Mouse (Mus musculus) liver, embryonic 12.5 days (tissue): ENCODE measurements around the gene Plscr4. TPM values are rescaled to one million over a fixed set of nuclear protein-coding genes. Genes with fewer than 3 reads are reported as not detected.

ENCODE experiments used
- ATAC-seq: fragments of 200-750 bp; cut with Nextera tagmentation; 2 replicates; pipeline ENCODE4 v1.8.0; 2017; ENCODE audit warnings: moderate number of reproducible peaks, mild to moderate bottlenecking, moderate library complexity
- H3K27ac ChIP-seq: fragments of 300-500 bp; sonication (generic); 2 replicates; pipeline ENCODE4 v1.5.1; 2016; ENCODE audit warnings: mild to moderate bottlenecking
- H3K27me3 ChIP-seq: fragments of 300-500 bp; sonication (generic); replicated peaks from 2 replicates; pipeline ENCODE4 v1.6.1; 2016; ENCODE audit warnings: mild to moderate bottlenecking, moderate library complexity
- H3K36me3 ChIP-seq: fragments of 300-500 bp; sonication (generic); 2 replicates; pipeline ENCODE4 v1.6.1; 2016; ENCODE audit warnings: mild to moderate bottlenecking, moderate library complexity
- H3K4me1 ChIP-seq: fragments of 300-500 bp; sonication (generic); 2 replicates; pipeline ENCODE4 v1.6.1; 2016
- H3K4me2 ChIP-seq: fragments of 300-500 bp; sonication (generic); 2 replicates; pipeline ENCODE4 v1.6.1; 2016; ENCODE audit warnings: mild to moderate bottlenecking, moderate library complexity
- H3K4me3 ChIP-seq: fragments of 300-500 bp; sonication (generic); 2 replicates; pipeline ENCODE4 v1.5.1; 2016; ENCODE audit warnings: mild to moderate bottlenecking, moderate library complexity
- H3K9ac ChIP-seq: fragments of 300-500 bp; sonication (generic); 2 replicates; pipeline ENCODE4 v1.6.1; 2016; ENCODE audit warnings: mild to moderate bottlenecking, moderate library complexity
- H3K9me3 ChIP-seq: fragments of 300-500 bp; sonication (generic); replicated peaks from 2 replicates; pipeline ENCODE4 v1.6.1; 2016; ENCODE audit warnings: mild to moderate bottlenecking, moderate library complexity
- WGBS: fragments of 180-500 bp; shearing (Covaris S2); methylation state at CpG from one replicate; pipeline ENCODE4 v1.1.7; 2016; ENCODE audit not compliant: insufficient replicate concordance; 5-methylcytosine and 5-hydroxymethylcytosine counted together
- polyA plus RNA-seq: library from polyadenylated mRNA; unstranded; fragments of >200 nt; fragmentation: Nextera tagmentation; extraction: Ambion mirVana; gene quantifications from 2 replicates; pipeline ENCODE4 v1.2.1, GENCODE M21; 2016

The Plscr4 gene
- polyA plus RNA-seq, 1 experiment from 2014 or later, result 0.41 TPM

GRCm38 (mm10) chr9:92520751-92521150 is 63.6 kb downstream of the Plscr4 start:
- no peak overlapping the region for H3K4me3 ChIP-seq
- no peak overlapping the region for H3K9ac ChIP-seq
- no peaks in the 10 kb centered on the region for H3K27me3 ChIP-seq
- no peaks in the 10 kb centered on the region for H3K9me3 ChIP-seq
- no peaks in the 10 kb centered on the region for H3K36me3 ChIP-seq
- ATAC-seq, result no peak
- no peak overlapping the region for H3K27ac ChIP-seq
- WGBS, result 67% methylated on average over 10 of the region's 10 CpGs
- no peaks in the 10 kb centered on the region for H3K4me1 ChIP-seq
- H3K4me2 ChIP-seq, result no peak overlapping the region

- no peaks in the 10 kb centered on the region for H3K9me3 ChIP-seq
- H3K27me3 ChIP-seq, result no peaks in the 10 kb centered on the region
- no peak overlapping the region for H3K27ac ChIP-seq
- no peaks in the 10 kb centered on the region for H3K4me1 ChIP-seq
- H3K4me3 ChIP-seq, result no peak overlapping the region
- ATAC-seq, result no peak
- WGBS, result 65% methylated on average over 4 of the region's 4 CpGs
- H3K9ac ChIP-seq, result no peak overlapping the region
- no peak overlapping the region for H3K4me2 ChIP-seq
- H3K36me3 ChIP-seq, result no peaks in the 10 kb centered on the region
Measured at GRCm38 (mm10) chr9:92524506-92524905, 67.3 kb downstream of the Plscr4 start.

DNA sequence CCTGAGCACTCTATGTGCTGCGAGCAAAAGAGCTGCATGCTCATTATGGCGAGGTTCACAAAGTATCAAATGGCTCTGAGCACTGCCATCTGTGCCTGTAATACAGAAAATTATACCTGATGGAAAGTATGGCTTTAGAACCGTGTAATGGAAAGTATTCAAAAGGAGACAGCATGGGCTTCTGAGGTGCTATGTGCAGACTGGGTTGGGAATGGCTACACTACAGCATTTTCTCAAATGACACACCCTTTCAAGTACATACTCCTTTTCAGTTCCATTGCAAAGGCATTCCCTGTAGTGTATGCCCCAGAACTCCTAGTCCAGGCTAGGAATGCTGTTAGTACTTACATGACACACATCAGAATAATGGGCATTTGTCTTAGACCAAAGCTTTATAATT is 72.9 kb downstream of the Plscr4 start:
- no peaks in the 10 kb centered on the region for H3K36me3 ChIP-seq
- ATAC-seq, result no peak
- H3K4me3 ChIP-seq, result no peak overlapping the region
- no peak overlapping the region for H3K27ac ChIP-seq
- WGBS, result 61% methylated on average over 3 of the region's 3 CpGs
- H3K4me1 ChIP-seq, result no peaks in the 10 kb centered on the region
- H3K4me2 ChIP-seq, result no peak overlapping the region
- H3K9me3 ChIP-seq, result no peaks in the 10 kb centered on the region
- H3K27me3 ChIP-seq, result no peaks in the 10 kb centered on the region
- no peak overlapping the region for H3K9ac ChIP-seq

DNA sequence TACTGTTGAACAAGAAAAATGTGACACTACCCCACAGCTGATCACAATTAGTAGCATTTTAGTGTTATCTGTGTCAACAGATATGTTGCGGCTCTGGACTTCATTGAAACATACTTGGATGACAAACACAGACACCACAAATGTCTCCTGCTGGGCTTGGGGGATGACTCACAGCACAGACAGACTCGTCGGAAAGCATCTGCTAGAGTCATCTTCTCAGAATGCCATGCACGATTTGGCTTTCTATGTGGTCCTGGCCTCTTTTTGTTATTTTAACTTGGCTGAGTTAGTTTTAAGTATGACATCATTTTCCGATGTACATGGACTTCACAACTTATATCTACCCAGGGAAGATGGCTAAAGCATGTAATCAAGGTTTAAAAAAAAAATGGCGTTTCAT is 80.6 kb downstream of the Plscr4 start:
- no peak overlapping the region for H3K9ac ChIP-seq
- no peak overlapping the region for H3K4me2 ChIP-seq
- 67% methylated on average over 6 of the region's 6 CpGs for WGBS
- H3K27ac ChIP-seq, result no peak overlapping the region
- H3K36me3 ChIP-seq, result no peaks in the 10 kb centered on the region
- ATAC-seq, result no peak
- H3K4me1 ChIP-seq, result 0 out of 2 replicates have a peak, but pooled peaks cover under 1% of the 10 kb centered on the region
- no peaks in the 10 kb centered on the region for H3K9me3 ChIP-seq
- no peak overlapping the region for H3K4me3 ChIP-seq
- H3K27me3 ChIP-seq, result peaks cover 14% of the 10 kb centered on the region

DNA sequence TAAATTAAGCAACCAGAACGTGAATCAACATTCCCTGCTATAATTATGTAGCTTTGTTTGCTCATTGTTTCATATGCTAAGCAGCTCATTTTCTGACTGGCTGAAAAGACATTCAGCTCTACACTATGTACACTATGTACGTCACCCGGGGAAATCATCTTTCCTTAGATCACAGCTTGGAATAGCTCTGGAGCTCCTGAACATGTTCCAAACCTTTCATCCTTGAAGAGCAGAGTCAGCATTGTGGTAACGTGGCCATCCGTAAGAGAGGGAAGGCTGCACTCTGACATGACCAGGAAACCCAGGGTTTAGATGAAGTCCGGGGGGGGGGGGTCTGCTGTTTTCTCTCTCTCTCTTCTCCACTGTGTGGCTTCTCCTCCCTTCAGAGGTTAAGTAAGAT is 81.0 kb downstream of the Plscr4 start:
- ATAC-seq, result no peak
- peaks cover 18% of the 10 kb centered on the region for H3K27me3 ChIP-seq
- H3K9ac ChIP-seq, result no peak overlapping the region
- H3K9me3 ChIP-seq, result no peaks in the 10 kb centered on the region
- 71% methylated on average over 6 of the region's 6 CpGs for WGBS
- H3K27ac ChIP-seq, result no peak overlapping the region
- H3K4me3 ChIP-seq, result no peak overlapping the region
- H3K36me3 ChIP-seq, result no peaks in the 10 kb centered on the region
- 0 out of 2 replicates have a peak, but pooled peaks cover 4% of the 10 kb centered on the region for H3K4me1 ChIP-seq
- H3K4me2 ChIP-seq, result no peak overlapping the region

Other genes starting within 250 kb of the Plscr4 start
- gene Plscr1, start 207.6 kb upstream of the Plscr4 start, polyA plus RNA-seq, result 23.1 and 23.8 TPM in 2 replicates
- 0.38 and 0.76 TPM in 2 replicates for gene Plscr2, start 181.8 kb upstream of the Plscr4 start, polyA plus RNA-seq
- not detected in 2 replicates for gene 1700057G04Rik, start 148.0 kb upstream of the Plscr4 start, polyA plus RNA-seq
- 6.0 and 6.6 TPM in 2 replicates for gene Plod2, start 84.8 kb downstream of the Plscr4 start, polyA plus RNA-seq